Mouse (Mus musculus) urinary bladder, postnatal 36 days (tissue): ENCODE data around the gene Arhgap24.
A peak's percentile ranks its signal among the peaks of the same experiment; 100 is the strongest.

Experiments used
- DNase-seq, 2 experiments: peaks; one replicate each; pipeline ENCODE4 v3.0.0; 2022; ENCODE audit warnings: low spot score in 2 of 2, mixed read lengths in 1 of 2

The Arhgap24 gene

DNA sequence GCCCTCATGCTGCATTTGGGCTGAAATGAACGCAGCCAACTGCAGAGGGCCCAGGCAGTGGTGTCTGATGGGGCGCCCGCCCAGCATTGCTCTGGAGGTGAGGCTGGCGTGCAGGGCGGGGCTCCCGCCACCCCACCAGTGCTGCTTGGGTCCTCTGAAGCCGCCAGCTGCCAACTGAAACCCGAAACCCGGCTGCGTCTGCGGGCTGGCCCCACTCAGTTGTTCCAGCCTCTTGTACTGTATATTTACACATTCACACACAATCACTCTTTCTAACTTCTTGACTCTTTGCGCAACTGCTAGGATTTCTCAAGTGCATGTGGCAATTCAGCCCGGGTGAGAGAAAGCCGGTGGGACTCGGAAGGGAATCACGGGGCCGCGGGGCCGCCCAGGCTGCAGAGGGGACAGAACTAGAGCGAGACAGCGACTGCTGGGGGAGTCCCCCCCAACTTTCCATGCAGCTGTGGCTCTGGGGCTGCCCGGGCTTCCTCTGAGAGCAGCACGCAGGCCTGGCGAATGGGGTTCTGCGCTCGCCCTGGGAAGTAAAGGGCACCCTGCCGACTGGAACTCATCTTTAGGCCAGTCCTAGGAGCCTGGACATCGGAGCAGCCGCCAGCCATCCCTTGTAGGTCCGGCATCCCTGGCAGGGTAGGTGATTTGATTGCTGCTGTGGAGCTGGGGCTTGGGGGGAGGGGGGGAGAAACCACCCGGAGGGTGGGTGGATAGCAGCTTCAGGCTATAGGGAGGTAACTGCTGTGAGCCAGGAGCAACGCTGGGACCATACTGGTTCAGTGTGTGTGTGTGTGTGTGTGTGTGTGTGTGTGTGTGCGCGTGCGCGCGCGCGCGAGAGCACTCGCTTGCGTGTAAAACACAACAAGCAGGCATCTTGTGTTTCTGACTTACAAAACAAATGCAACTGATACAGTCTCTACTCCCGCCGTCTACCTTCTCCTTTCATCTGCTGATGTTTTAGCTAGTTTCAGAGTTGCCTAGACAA, at the start of gene Arhgap24:
Gene Arhgap24 (plus strand): TSS at position 177 of the 997 bp plus-strand sequence.
- DNase-seq: peak; percentile 45 to 82

- no peak for DNase-seq
Measured at GRCm38 (mm10) chr5:102434182-102434581, 47.0 kb upstream of the Arhgap24 start.

- no peak for DNase-seq
Measured at GRCm38 (mm10) chr5:102436581-102436980, 44.6 kb upstream of the Arhgap24 start.

DNA sequence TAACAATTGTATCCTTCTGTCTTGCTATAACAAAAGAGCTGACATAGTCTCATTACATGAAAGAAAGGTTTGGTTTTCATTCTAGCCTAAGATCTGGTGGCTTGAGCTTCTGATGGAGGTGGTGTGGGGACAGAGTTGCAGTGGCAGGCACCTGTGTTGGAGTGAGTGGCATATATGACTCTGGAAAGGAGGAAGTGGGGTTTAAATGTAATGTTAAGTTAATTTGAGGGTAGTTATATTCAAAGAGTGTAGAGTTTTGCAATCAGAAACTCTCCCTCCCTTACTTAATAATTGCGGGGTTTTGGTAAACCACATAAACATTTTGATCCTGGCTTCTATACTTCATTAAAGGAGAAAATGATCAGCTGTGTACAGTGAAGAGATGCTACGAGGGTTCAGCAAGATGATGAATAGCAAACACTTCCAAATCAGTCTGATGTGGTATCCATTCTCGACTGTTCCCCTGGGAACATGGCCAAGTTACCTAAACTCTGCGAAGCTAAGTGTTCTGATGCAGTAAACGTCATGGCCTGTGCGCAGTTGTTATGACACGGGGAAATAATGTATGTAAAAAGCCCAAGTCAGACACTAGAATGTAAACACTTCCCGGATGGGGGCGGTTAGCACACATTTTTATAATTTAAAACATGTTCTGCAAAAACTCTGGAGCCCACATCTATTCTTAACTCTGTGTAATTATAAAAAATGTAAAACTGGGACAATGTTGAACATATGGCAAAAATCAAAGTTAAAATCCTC, 41.9 kb upstream of the Arhgap24 start:
- DNase-seq: no peak

GRCm38 (mm10) chr5:102447436-102447835, 33.8 kb upstream of the Arhgap24 start:
- DNase-seq: no peak

GRCm38 (mm10) chr5:102450897-102451296, 30.3 kb upstream of the Arhgap24 start:
- DNase-seq: no peak

- DNase-seq: no peak
Measured at GRCm38 (mm10) chr5:102452079-102452797, 29.0 kb upstream of the Arhgap24 start.

GRCm38 (mm10) chr5:102453324-102453723, 27.9 kb upstream of the Arhgap24 start:
- no peak for DNase-seq

GRCm38 (mm10) chr5:102455247-102455646, 25.9 kb upstream of the Arhgap24 start:
- DNase-seq: no peak

DNA sequence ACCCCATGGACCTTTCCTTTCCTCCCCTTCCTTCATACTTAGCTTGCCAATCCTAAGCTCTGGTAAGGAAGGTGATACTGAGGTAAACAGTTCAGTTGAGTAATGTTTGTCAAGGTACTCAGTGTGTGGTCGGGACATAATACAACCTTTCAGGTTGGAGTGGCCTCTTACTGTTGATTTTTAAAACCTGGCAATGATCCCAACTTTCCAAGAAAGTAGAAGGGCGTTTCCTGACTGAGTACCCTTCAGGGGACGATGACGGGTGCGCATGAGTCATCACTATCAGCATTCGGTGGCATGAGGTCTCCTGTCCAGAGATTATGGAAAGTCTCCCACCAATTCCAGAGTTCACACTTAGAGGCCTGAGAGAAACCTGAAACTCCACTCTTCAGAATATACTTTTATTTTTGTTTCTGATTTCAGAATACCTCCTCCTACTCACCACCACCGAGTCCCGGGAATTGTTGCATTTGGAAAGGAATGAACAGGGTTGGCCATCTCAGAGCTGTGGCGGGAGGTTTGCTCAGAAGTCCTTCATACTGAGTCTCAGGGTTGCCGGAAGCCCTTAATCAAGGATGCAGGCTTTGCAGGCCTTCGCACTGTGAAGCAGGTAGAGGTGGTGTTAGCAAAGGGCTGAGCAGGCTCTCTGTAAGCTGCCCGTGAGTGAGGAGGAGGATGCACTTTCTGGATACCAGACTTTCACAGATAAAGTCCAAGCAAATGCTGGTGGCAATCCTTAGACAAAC, 20.6 kb upstream of the Arhgap24 start:
- DNase-seq: no peak

DNA sequence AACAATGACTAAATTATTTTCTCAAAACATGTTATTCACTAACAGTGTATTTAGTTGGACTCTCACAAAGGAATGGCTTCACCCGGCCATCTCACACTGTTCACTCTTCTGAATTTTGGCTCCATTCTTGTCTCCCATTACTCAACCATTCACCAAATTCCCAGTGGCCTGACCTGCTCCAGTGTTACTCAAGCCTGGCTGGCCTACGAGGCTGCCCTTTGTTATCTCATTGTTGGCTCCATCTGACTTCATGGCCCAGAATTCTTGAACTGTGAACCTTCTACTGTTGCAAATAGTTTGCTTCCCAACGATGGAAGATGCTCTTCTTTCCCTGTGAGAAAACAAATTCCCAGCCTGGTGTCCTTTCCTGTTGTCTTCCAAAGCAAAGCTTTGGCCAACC, 18.2 kb upstream of the Arhgap24 start:
- DNase-seq: peak in 1 of 2 experiments; percentile 25

DNA sequence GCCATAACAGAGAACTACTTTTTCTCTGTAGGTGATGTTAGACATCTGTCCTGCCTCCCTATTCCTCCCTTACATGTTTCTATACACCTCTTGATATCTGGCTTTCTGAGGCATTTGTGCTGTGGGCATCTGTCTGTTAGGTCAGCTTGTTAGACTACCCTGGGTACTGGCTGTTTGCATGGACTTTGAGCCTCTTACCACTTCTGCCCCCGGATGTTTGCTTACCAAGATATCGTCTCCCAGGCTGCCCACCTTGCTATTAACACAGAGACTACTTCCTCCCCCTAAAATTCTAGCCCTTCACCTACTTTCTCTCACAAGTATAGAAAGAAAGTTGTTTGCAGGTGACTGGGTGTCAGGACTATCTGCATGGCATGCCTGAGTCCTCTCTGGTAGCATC, 15.8 kb upstream of the Arhgap24 start:
- no peak for DNase-seq

DNA sequence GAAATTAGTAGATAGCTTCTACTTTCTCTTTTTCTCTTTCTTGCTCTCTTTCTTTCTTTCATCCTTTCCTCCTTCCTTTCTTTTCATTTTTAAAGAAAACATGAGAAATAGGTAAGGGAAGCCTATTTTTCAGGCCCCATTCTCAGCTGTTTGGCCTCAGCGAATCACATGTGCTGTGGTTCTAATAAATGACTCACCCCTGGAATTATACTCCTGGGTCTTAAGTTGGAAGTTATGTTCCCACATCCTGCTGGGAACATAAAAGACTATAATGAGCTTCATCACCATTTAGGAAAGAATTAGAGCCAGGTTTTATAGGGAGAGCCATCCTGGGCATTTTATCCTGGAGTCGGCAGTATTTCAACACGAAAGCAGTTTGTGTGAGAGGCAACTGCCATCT, 12.9 kb upstream of the Arhgap24 start:
- DNase-seq: no peak

- DNase-seq: no peak
Measured at GRCm38 (mm10) chr5:102470284-102470683, 10.9 kb upstream of the Arhgap24 start.

GRCm38 (mm10) chr5:102478076-102478475, 3.1 kb upstream of the Arhgap24 start:
- no peak for DNase-seq

GRCm38 (mm10) chr5:102483285-102483975, 2.2 kb downstream of the Arhgap24 start:
- no peak for DNase-seq

- DNase-seq: no peak
Measured at GRCm38 (mm10) chr5:102491554-102491953, 10.4 kb downstream of the Arhgap24 start.

DNA sequence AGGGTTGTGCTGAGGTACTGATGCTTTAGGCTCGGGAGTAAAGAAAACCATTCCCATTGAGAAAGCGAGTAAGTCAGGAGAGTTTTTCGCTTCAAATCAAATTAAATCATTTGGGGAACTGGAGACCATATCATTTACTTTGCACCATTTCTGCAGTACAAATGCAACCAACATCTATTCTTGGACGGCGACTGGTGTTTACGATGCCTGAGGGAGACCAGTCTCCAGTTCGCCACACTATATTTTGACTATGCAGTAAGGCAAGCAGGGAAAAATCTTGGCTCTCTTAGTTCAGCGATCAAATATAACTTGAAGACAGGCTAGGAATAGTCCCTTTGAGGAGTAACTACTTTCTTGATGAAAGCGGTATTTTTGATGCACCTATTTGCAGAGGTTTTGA, 11.0 kb downstream of the Arhgap24 start:
- no peak for DNase-seq

DNA sequence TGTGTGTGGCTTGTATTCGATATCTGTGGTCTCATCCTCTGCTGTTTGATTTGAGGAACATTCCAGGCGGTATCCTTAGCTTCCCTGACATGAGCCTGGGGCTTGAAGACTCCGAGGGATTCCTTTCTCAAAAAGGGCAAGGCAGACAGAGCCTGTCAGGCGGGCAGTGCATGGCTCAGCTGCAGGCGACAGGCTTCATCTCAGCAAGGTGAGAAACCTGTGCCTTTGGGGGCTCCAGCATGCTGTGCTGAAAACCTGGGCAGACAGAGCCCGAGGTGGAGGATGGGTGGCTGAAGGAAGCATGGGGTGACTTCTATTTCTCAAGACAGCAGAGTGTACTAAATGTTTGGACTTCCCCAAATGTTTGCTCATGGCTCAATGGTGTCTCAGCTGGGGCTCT, 13.6 kb downstream of the Arhgap24 start:
- DNase-seq: no peak

- no peak for DNase-seq
Measured at GRCm38 (mm10) chr5:102497205-102497604, 16.0 kb downstream of the Arhgap24 start.

- DNase-seq: no peak
Measured at GRCm38 (mm10) chr5:102498747-102499146, 17.6 kb downstream of the Arhgap24 start.
